In genomic region chr7:129980501-129980900, GRCm38 (mm10) we compare ENCODE assay signal across 24 mouse cellular contexts.
DNase-seq lines count a peak whose midpoint lies in the region; ATAC-seq and TF ChIP-seq lines count a peak whose summit lies in the region.
"Had no signal": no experiment of that assay in that cellular context is flagged by ENCODE, and none has a peak within 500 bp of the region (broad histone marks: within the 10 kb centered on the region; RNA-seq: fewer than 3 reads in every experiment).

No protein-coding gene starts in this region.

- no peak overlapping the region for H3K9ac ChIP-seq in lung, postnatal 0 days (replicated peaks; ENCODE audit: low read depth)
- H3K9ac ChIP-seq: heart, embryonic 15.5 days; hindbrain, embryonic 13.5 days; limb, embryonic 13.5 days; midbrain, embryonic 13.5 days; neural tube, embryonic 13.5 days; stomach, embryonic 15.5 days had no signal

- TF ChIP-seq CTCF in cerebellum, adult 2 months (IDR thresholded peaks at IDR 0.05; ENCODE audit: borderline replicate concordance, insufficient read depth, low read depth, low read length), result no peak
- TF ChIP-seq CTCF in lung, postnatal 0 days (IDR thresholded peaks at IDR 0.05), result peak; percentile 10; the same call in 1 of the 2 replicates
- TF ChIP-seq CTCF in thymus, adult 2 months (IDR thresholded peaks at IDR 0.05; ENCODE audit: borderline replicate concordance, control insufficient read depth, extremely low read depth, insufficient read depth, low read length, poor library complexity), result no peak

- no peak for TF ChIP-seq POLR2A in cerebellum, adult 2 months (IDR thresholded peaks at IDR 0.05; ENCODE audit: borderline replicate concordance, insufficient read depth, low read length)
- no peak for TF ChIP-seq POLR2A in thymus, adult 2 months (IDR thresholded peaks at IDR 0.05; ENCODE audit: control insufficient read depth, extremely low read depth, insufficient read depth, low read length, poor library complexity)

- no peaks in the 10 kb centered on the region for H3K27me3 ChIP-seq in cerebellum, adult 2 months (ENCODE audit: control insufficient read depth, insufficient read depth, low read length)
- no peaks in the 10 kb centered on the region for H3K27me3 ChIP-seq in lung, postnatal 0 days (replicated peaks; ENCODE audit: insufficient read depth, low read length)
- H3K27me3 ChIP-seq in thymus, adult 2 months (ENCODE audit: control insufficient read depth, insufficient read depth, low read length), result no peaks in the 10 kb centered on the region
- H3K27me3 ChIP-seq: heart, embryonic 15.5 days; limb, embryonic 13.5 days; midbrain, embryonic 13.5 days; neural tube, embryonic 13.5 days; stomach, embryonic 15.5 days had no signal

- H3K27ac ChIP-seq in cerebellum, adult 2 months (ENCODE audit: insufficient read depth, low read length), result no peak overlapping the region
- H3K27ac ChIP-seq in lung, postnatal 0 days (ENCODE audit: low read length), result no peak overlapping the region
- H3K27ac ChIP-seq in thymus, adult 2 months (ENCODE audit: control insufficient read depth, insufficient read depth, low read length), result no peak overlapping the region
- H3K27ac ChIP-seq: heart, embryonic 10.5 days; heart, embryonic 15.5 days; hindbrain, embryonic 13.5 days; limb, embryonic 13.5 days; midbrain, embryonic 13.5 days; neural tube, embryonic 13.5 days; stomach, embryonic 15.5 days had no signal

- no peaks in the 10 kb centered on the region for H3K4me1 ChIP-seq in cerebellum, adult 2 months (ENCODE audit: control insufficient read depth, insufficient read depth, low read length)
- H3K4me1 ChIP-seq in lung, postnatal 0 days (ENCODE audit: insufficient read depth, low read depth, low read length), result no peaks in the 10 kb centered on the region
- H3K4me1 ChIP-seq in thymus, adult 2 months (replicated peaks; ENCODE audit: control insufficient read depth, insufficient read depth, low read length), result no peaks in the 10 kb centered on the region
- H3K4me1 ChIP-seq: stomach, embryonic 15.5 days had no signal

- H3K4me2 ChIP-seq in lung, postnatal 0 days (replicated peaks; ENCODE audit: low read depth, low read length), result no peak overlapping the region
- H3K4me2 ChIP-seq: heart, embryonic 15.5 days; hindbrain, embryonic 13.5 days; limb, embryonic 13.5 days; liver, embryonic 11.5 days; midbrain, embryonic 13.5 days; neural tube, embryonic 13.5 days; stomach, embryonic 15.5 days had no signal

- TF ChIP-seq EP300 in lung, postnatal 0 days (IDR thresholded peaks at IDR 0.05), result no peak

- WGBS in cerebellum, adult 2 months, result 21% methylated on average over 1 of the region's 1 CpGs
- WGBS in lung, postnatal 0 days, result 56% methylated on average over 1 of the region's 1 CpGs
- WGBS in thymus, adult 2 months, result 69% methylated on average over 1 of the region's 1 CpGs

- peak; percentile 45 to 52 for DNase-seq in cerebellum, postnatal 10 days
- no peak for DNase-seq in cerebellum, adult 2 months
- DNase-seq in lung, postnatal 0 days (ENCODE audit: low spot score), result no peak
- no peak for DNase-seq in lung, adult 18-20 months
- DNase-seq in adipocyte (ENCODE audit: low spot score), result peak; percentile 40
- peak; percentile 12 for DNase-seq in adrenal gland, postnatal 25 days
- no peak for DNase-seq in spleen, postnatal 10 days (ENCODE audit: low spot score in 2 of 2)
- no peak for DNase-seq in thymus, adult 2 months
- DNase-seq: cerebellum, adult 11 months; cerebellum, postnatal 25 days; gastrocnemius, postnatal 25 days; kidney, adult 11 months; kidney, postnatal 14 days; lung, postnatal 14 days; thymus, postnatal 25 days had no signal

- ATAC-seq in lung, postnatal 0 days, result no peak
- ATAC-seq: forebrain, embryonic 14.5 days; midbrain, embryonic 13.5 days had no signal

- H3K9me3 ChIP-seq in lung, postnatal 0 days (ENCODE audit: low read length), result no peaks in the 10 kb centered on the region
- H3K9me3 ChIP-seq: heart, embryonic 10.5 days; heart, embryonic 15.5 days; hindbrain, embryonic 13.5 days; limb, embryonic 13.5 days; midbrain, embryonic 13.5 days; neural tube, embryonic 13.5 days; stomach, embryonic 15.5 days had no signal

- H3K4me3 ChIP-seq in cerebellum, adult 2 months (replicated peaks; ENCODE audit: insufficient read depth, low read depth, low read length), result no peak overlapping the region
- no peak overlapping the region for H3K4me3 ChIP-seq in lung, postnatal 0 days (ENCODE audit: low read depth, low read length)
- H3K4me3 ChIP-seq in thymus, adult 2 months (ENCODE audit: control insufficient read depth, insufficient read depth, low read length), result no peak overlapping the region
- H3K4me3 ChIP-seq: heart, embryonic 10.5 days; heart, embryonic 15.5 days; hindbrain, embryonic 13.5 days; limb, embryonic 13.5 days; midbrain, embryonic 13.5 days; neural tube, embryonic 13.5 days; stomach, embryonic 15.5 days had no signal

- H3K36me3 ChIP-seq in lung, postnatal 0 days (ENCODE audit: insufficient read depth, low read length), result no peaks in the 10 kb centered on the region
- no peaks in the 10 kb centered on the region for H3K36me3 ChIP-seq in thymus, adult 2 months (ENCODE audit: control insufficient read depth, insufficient read depth, low read length)
- H3K36me3 ChIP-seq: heart, embryonic 10.5 days; heart, embryonic 15.5 days; hindbrain, embryonic 13.5 days; limb, embryonic 13.5 days; midbrain, embryonic 13.5 days; neural tube, embryonic 13.5 days; stomach, embryonic 15.5 days had no signal

Comparison
In these comparisons a context has a peak if more than half of its experiments do, and no peak if none do; other contexts are left out.
1. DNase-seq: peak in cerebellum, postnatal 10 days (2 of 2), adipocyte (single experiment) and adrenal gland, postnatal 25 days (single experiment); none in cerebellum, adult 2 months (0 of 2), lung, postnatal 0 days (single experiment), lung, adult 18-20 months (0 of 2), spleen, postnatal 10 days (0 of 2) and thymus, adult 2 months (single experiment).